Mouse (Mus musculus): ENCODE data around the gene Clec2d. TPM values are rescaled to one million over a fixed set of nuclear protein-coding genes. Genes with fewer than 3 reads are reported as not detected.

Gene Clec2d
- polyA plus RNA-seq, 1 experiment = 4.9 TPM

GRCm38 (mm10) chr6:129209785-129210446 lies 29.5 kb downstream of the Clec2d start:
- H3K4me1 ChIP-seq (ENCODE audit: control insufficient read depth, insufficient read depth, low read length) = no peaks in the 10 kb centered on the region
- no peak overlapping the region for H3K4me3 ChIP-seq (ENCODE audit: control insufficient read depth, low read depth, low read length)
- H3K27ac ChIP-seq (ENCODE audit: control insufficient read depth, insufficient read depth, low read depth, low read length) = no peak overlapping the region
- H3K27me3 ChIP-seq (ENCODE audit: control insufficient read depth, insufficient read depth, low read length) = no peaks in the 10 kb centered on the region
- no peak for TF ChIP-seq CTCF (IDR thresholded peaks at IDR 0.05; ENCODE audit: control insufficient read depth, insufficient read depth, insufficient replicate concordance, low read depth, low read length)
- TF ChIP-seq POLR2A (IDR thresholded peaks at IDR 0.05; ENCODE audit: control insufficient read depth, low read depth, low read length) = no peak
- no peaks in the 10 kb centered on the region for H3K36me3 ChIP-seq (ENCODE audit: control insufficient read depth, insufficient read depth, low read length)

- H3K27me3 ChIP-seq (ENCODE audit: control insufficient read depth, insufficient read depth, low read length) = no peaks in the 10 kb centered on the region
- no peaks in the 10 kb centered on the region for H3K4me1 ChIP-seq (ENCODE audit: control insufficient read depth, insufficient read depth, low read length)
- no peak overlapping the region for H3K27ac ChIP-seq (ENCODE audit: control insufficient read depth, insufficient read depth, low read depth, low read length)
- H3K4me3 ChIP-seq (ENCODE audit: control insufficient read depth, low read depth, low read length) = no peak overlapping the region
- H3K36me3 ChIP-seq (ENCODE audit: control insufficient read depth, insufficient read depth, low read length) = no peaks in the 10 kb centered on the region
- TF ChIP-seq CTCF (IDR thresholded peaks at IDR 0.05; ENCODE audit: control insufficient read depth, insufficient read depth, insufficient replicate concordance, low read depth, low read length) = no peak
- no peak for TF ChIP-seq POLR2A (IDR thresholded peaks at IDR 0.05; ENCODE audit: control insufficient read depth, low read depth, low read length)
These were observed 30.0 kb downstream of the Clec2d start for GRCm38 (mm10) chr6:129210447-129210790.

GRCm38 (mm10) chr6:129212421-129213195 lies 32.2 kb downstream of the Clec2d start:
- Histone ChIP-seq H3K27me3 (ENCODE audit: control insufficient read depth, insufficient read depth, low read length) (no peaks in the 10 kb centered on the region), H3K4me1 (ENCODE audit: control insufficient read depth, insufficient read depth, low read length) (no peaks in the 10 kb centered on the region), H3K36me3 (ENCODE audit: control insufficient read depth, insufficient read depth, low read length) (no peaks in the 10 kb centered on the region), H3K27ac (ENCODE audit: control insufficient read depth, insufficient read depth, low read depth, low read length) (no peak overlapping the region), H3K4me3 (ENCODE audit: control insufficient read depth, low read depth, low read length) (no peak overlapping the region)
- TF ChIP-seq POLR2A (IDR thresholded peaks at IDR 0.05; ENCODE audit: control insufficient read depth, low read depth, low read length) (no peak), CTCF (IDR thresholded peaks at IDR 0.05; ENCODE audit: control insufficient read depth, insufficient read depth, insufficient replicate concordance, low read depth, low read length) (no peak)

- TF ChIP-seq POLR2A (IDR thresholded peaks at IDR 0.05; ENCODE audit: control insufficient read depth, low read depth, low read length) = no peak
- TF ChIP-seq CTCF (IDR thresholded peaks at IDR 0.05; ENCODE audit: control insufficient read depth, insufficient read depth, insufficient replicate concordance, low read depth, low read length) = no peak
- Histone ChIP-seq H3K36me3 (ENCODE audit: control insufficient read depth, insufficient read depth, low read length) (no peaks in the 10 kb centered on the region), H3K4me1 (ENCODE audit: control insufficient read depth, insufficient read depth, low read length) (no peaks in the 10 kb centered on the region), H3K4me3 (ENCODE audit: control insufficient read depth, low read depth, low read length) (no peak overlapping the region), H3K27me3 (ENCODE audit: control insufficient read depth, insufficient read depth, low read length) (no peaks in the 10 kb centered on the region), H3K27ac (ENCODE audit: control insufficient read depth, insufficient read depth, low read depth, low read length) (no peak overlapping the region)
These were observed 33.1 kb downstream of the Clec2d start for GRCm38 (mm10) chr6:129213497-129213896.

DNA sequence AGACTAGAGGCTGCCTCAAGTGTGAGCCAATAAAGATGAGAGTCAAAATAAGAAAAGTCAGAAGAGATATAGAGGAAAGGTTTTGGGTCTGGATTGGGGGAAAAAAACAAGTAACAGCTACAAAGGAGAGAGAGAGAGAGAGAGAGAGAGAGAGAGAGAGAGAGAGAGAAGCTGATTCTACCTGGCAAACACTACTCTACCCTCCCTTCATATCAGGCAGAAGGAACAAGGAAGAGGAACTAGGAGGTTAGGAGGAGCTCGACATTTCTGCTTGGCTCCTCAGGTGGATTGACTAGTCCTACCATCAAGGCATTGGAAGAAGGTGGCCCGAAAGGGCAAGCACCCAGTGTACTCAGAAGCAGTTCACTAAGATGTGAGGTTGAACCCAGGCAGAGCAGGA lies 33.8 kb downstream of the Clec2d start:
- Histone ChIP-seq H3K4me1 (ENCODE audit: control insufficient read depth, insufficient read depth, low read length) (no peaks in the 10 kb centered on the region), H3K4me3 (ENCODE audit: control insufficient read depth, low read depth, low read length) (no peak overlapping the region), H3K27ac (ENCODE audit: control insufficient read depth, insufficient read depth, low read depth, low read length) (no peak overlapping the region), H3K27me3 (ENCODE audit: control insufficient read depth, insufficient read depth, low read length) (no peaks in the 10 kb centered on the region), H3K36me3 (ENCODE audit: control insufficient read depth, insufficient read depth, low read length) (no peaks in the 10 kb centered on the region)
- TF ChIP-seq POLR2A (IDR thresholded peaks at IDR 0.05; ENCODE audit: control insufficient read depth, low read depth, low read length) (no peak), CTCF (IDR thresholded peaks at IDR 0.05; ENCODE audit: control insufficient read depth, insufficient read depth, insufficient replicate concordance, low read depth, low read length) (no peak)

DNA sequence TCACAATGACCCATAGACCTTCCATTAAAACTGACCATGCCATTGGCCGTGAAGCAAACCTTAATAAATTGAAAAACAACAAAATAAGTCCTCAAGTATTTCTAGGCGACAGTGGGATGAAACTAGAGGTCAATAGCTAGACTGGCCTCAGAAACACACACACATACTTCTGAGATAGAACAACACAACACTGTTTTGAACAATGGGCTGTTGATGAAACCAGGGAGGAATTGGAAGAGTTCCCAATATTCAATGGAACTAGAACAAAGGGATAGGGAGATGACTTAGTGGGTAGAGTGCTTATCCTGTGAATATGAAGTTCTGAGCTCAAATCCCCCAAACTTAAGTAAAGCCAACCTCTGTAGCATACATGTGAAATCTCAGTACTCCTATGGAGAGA lies 34.6 kb downstream of the Clec2d start:
- no peaks in the 10 kb centered on the region for H3K36me3 ChIP-seq (ENCODE audit: control insufficient read depth, insufficient read depth, low read length)
- H3K4me3 ChIP-seq (ENCODE audit: control insufficient read depth, low read depth, low read length) = no peak overlapping the region
- H3K27ac ChIP-seq (ENCODE audit: control insufficient read depth, insufficient read depth, low read depth, low read length) = no peak overlapping the region
- no peaks in the 10 kb centered on the region for H3K4me1 ChIP-seq (ENCODE audit: control insufficient read depth, insufficient read depth, low read length)
- no peaks in the 10 kb centered on the region for H3K27me3 ChIP-seq (ENCODE audit: control insufficient read depth, insufficient read depth, low read length)
- no peak for TF ChIP-seq CTCF (IDR thresholded peaks at IDR 0.05; ENCODE audit: control insufficient read depth, insufficient read depth, insufficient replicate concordance, low read depth, low read length)
- no peak for TF ChIP-seq POLR2A (IDR thresholded peaks at IDR 0.05; ENCODE audit: control insufficient read depth, low read depth, low read length)

GRCm38 (mm10) chr6:129215886-129216637 lies 35.6 kb downstream of the Clec2d start:
- no peaks in the 10 kb centered on the region for H3K4me1 ChIP-seq (ENCODE audit: control insufficient read depth, insufficient read depth, low read length)
- TF ChIP-seq CTCF (IDR thresholded peaks at IDR 0.05; ENCODE audit: control insufficient read depth, insufficient read depth, insufficient replicate concordance, low read depth, low read length) (no peak), POLR2A (IDR thresholded peaks at IDR 0.05; ENCODE audit: control insufficient read depth, low read depth, low read length) (no peak)
- no peaks in the 10 kb centered on the region for H3K27me3 ChIP-seq (ENCODE audit: control insufficient read depth, insufficient read depth, low read length)
- H3K4me3 ChIP-seq (ENCODE audit: control insufficient read depth, low read depth, low read length) = no peak overlapping the region
- H3K36me3 ChIP-seq (ENCODE audit: control insufficient read depth, insufficient read depth, low read length) = no peaks in the 10 kb centered on the region
- H3K27ac ChIP-seq (ENCODE audit: control insufficient read depth, insufficient read depth, low read depth, low read length) = peak overlapping the region; percentile 70
